Mouse (Mus musculus): ENCODE data around the gene Calm5. TPM values are rescaled to one million over a fixed set of nuclear protein-coding genes. Genes with fewer than 3 reads are reported as not detected.
A peak's percentile ranks its signal among the peaks of the same experiment; 100 is the strongest.

Calm5 gene
- polyA plus RNA-seq, 1 experiment: not detected

DNA sequence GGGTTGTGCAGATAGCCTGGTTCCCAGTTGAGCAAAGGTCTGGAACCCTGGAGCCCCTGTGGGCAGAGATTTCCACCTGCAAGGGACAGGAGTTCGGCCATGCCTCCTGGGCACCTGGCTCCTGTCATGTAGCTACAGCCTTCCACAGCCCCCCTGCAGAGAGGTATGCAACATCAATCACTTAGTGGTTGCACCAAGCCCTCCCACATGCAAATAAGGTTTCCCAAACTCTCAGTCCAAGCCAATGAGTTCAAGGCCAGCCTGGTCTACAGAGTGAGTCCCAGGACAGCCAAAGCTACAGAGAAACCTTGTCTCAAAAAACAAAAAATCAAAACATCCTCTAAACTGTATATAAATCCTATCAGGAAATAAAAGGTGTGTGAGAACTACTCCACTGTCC lies 3.6 kb upstream of the Calm5 start:
- Histone ChIP-seq H3K4me3 (ENCODE audit: insufficient read depth, low read depth, low read length) (no peak overlapping the region), H3K4me1 (ENCODE audit: control insufficient read depth, insufficient read depth, low read length) (no peaks in the 10 kb centered on the region), H3K36me3 (ENCODE audit: control insufficient read depth, insufficient read depth, low read length) (no peaks in the 10 kb centered on the region), H3K27me3 (replicated peaks; ENCODE audit: control insufficient read depth, insufficient read depth, low read length) (no peaks in the 10 kb centered on the region), H3K27ac (ENCODE audit: insufficient read depth, low read depth, low read length) (no peak overlapping the region)
- TF ChIP-seq CTCF (conservative IDR thresholded peaks at IDR 0.05; ENCODE audit: insufficient read depth, insufficient read length, low read depth, low read length) (no peak), POLR2A (IDR thresholded peaks at IDR 0.05; ENCODE audit: low read depth, low read length) (no peak)
- no peak for DNase-seq
- WGBS: 83% methylated on average over 1 of the region's 1 CpGs

DNA sequence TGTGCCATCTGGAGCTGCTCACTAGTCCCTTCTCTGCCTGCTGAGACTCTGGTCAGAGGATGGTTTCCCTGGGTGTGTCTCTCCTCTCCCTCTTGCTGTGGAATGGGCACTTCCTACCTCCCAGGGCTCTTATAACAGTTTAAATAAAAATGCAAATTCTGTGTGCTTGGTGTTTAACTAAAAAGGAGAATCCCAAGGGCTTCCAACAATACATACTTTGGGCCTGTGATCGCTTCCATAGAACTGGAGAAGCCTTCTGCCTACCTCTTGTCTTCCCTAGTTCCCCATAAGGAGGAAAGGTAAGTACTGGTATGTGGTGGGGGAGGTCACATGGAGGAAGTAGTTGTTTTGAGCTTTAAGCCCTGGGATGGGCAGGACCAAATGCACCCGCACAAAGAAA lies 883 bp downstream of the Calm5 start:
- Histone ChIP-seq H3K4me3 (ENCODE audit: insufficient read depth, low read depth, low read length) (no peak overlapping the region), H3K36me3 (ENCODE audit: control insufficient read depth, insufficient read depth, low read length) (no peaks in the 10 kb centered on the region), H3K27me3 (replicated peaks; ENCODE audit: control insufficient read depth, insufficient read depth, low read length) (no peaks in the 10 kb centered on the region), H3K27ac (ENCODE audit: insufficient read depth, low read depth, low read length) (no peak overlapping the region), H3K4me1 (ENCODE audit: control insufficient read depth, insufficient read depth, low read length) (no peaks in the 10 kb centered on the region)
- TF ChIP-seq POLR2A (IDR thresholded peaks at IDR 0.05; ENCODE audit: low read depth, low read length) (no peak), CTCF (conservative IDR thresholded peaks at IDR 0.05; ENCODE audit: insufficient read depth, insufficient read length, low read depth, low read length) (no peak)
- WGBS: 87% methylated on average over 2 of the region's 2 CpGs
- DNase-seq: no peak

DNA sequence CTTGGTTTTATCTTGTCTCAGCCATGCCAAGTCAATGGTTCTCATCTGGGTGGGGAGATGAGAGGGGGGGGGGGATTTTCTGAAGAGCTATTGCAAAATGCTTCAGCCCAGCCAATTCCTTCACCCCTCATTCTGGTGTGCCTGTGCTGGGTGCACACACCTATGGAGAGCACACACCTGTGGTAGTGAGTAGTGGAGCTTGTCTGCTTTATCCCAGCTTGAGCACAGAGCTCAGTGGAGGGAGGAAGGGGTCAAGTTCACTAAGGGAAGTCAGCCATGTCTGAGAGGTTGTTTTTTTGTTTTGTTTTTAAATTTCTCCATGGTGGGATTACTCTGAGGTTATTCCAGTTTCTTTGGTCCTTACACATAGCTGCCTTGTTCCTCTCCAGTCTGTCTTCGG lies 2.3 kb downstream of the Calm5 start:
- DNase-seq: no peak
- TF ChIP-seq POLR2A (IDR thresholded peaks at IDR 0.05; ENCODE audit: low read depth, low read length) (no peak), CTCF (conservative IDR thresholded peaks at IDR 0.05; ENCODE audit: insufficient read depth, insufficient read length, low read depth, low read length) (no peak)
- no peaks in the 10 kb centered on the region for H3K4me1 ChIP-seq (ENCODE audit: control insufficient read depth, insufficient read depth, low read length)
- no peaks in the 10 kb centered on the region for H3K36me3 ChIP-seq (ENCODE audit: control insufficient read depth, insufficient read depth, low read length)
- no peaks in the 10 kb centered on the region for H3K27me3 ChIP-seq (replicated peaks; ENCODE audit: control insufficient read depth, insufficient read depth, low read length)
- WGBS: 55% methylated on average over 1 of the region's 1 CpGs
- no peak overlapping the region for H3K4me3 ChIP-seq (ENCODE audit: insufficient read depth, low read depth, low read length)
- no peak overlapping the region for H3K27ac ChIP-seq (ENCODE audit: insufficient read depth, low read depth, low read length)

DNA sequence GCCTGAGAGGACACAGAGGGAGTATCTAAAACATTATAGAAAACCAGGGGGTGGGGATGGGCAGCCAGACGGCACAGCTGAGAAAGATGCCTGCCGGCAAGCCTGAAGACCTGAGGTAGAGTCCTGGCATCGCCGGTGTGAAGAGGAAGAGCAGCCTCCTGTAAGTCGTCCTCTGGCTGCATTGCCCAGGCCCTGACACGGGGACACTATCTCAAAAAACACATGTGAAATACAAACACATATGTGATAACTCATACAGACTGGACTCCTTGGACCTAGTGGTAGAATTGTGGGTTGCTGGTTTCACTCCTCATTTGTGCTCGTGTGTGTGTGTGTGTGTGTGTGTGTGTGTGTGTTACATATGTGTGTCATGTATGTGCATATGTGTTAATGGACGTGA lies 7.3 kb downstream of the Calm5 start:
- WGBS: 91% methylated on average over 8 of the region's 8 CpGs
- no peak for DNase-seq
- Histone ChIP-seq H3K27ac (ENCODE audit: insufficient read depth, low read depth, low read length) (no peak overlapping the region), H3K36me3 (ENCODE audit: control insufficient read depth, insufficient read depth, low read length) (no peaks in the 10 kb centered on the region), H3K4me3 (ENCODE audit: insufficient read depth, low read depth, low read length) (no peak overlapping the region), H3K27me3 (replicated peaks; ENCODE audit: control insufficient read depth, insufficient read depth, low read length) (no peaks in the 10 kb centered on the region), H3K4me1 (ENCODE audit: control insufficient read depth, insufficient read depth, low read length) (no peaks in the 10 kb centered on the region)
- TF ChIP-seq POLR2A (IDR thresholded peaks at IDR 0.05; ENCODE audit: low read depth, low read length): no peak
- TF ChIP-seq CTCF (conservative IDR thresholded peaks at IDR 0.05; ENCODE audit: insufficient read depth, insufficient read length, low read depth, low read length): no peak

DNA sequence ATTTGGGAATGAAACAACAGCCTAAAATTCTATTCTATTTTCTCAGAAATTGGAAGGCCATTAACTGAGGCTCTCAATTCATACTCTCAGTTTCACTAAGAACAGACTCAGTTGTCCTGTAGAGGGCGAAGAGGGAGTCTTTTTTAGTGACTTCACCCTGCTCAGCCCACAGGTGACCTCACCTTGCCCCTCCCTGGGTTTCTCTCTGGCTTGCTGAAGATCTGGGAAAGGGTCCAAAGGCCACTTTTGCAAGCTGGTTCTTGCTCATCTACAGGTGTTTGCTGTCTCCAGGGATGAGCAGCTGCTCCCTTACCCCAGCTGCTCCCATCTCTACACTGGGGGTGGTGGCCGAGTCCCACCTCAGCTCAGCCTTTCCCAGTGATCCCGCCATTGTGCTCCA lies 8.4 kb downstream of the Calm5 start:
- no peak for TF ChIP-seq POLR2A (IDR thresholded peaks at IDR 0.05; ENCODE audit: low read depth, low read length)
- no peak for TF ChIP-seq CTCF (conservative IDR thresholded peaks at IDR 0.05; ENCODE audit: insufficient read depth, insufficient read length, low read depth, low read length)
- DNase-seq: peak; percentile 26
- Histone ChIP-seq H3K27me3 (replicated peaks; ENCODE audit: control insufficient read depth, insufficient read depth, low read length) (no peaks in the 10 kb centered on the region), H3K4me1 (ENCODE audit: control insufficient read depth, insufficient read depth, low read length) (no peaks in the 10 kb centered on the region), H3K36me3 (ENCODE audit: control insufficient read depth, insufficient read depth, low read length) (no peaks in the 10 kb centered on the region), H3K4me3 (ENCODE audit: insufficient read depth, low read depth, low read length) (no peak overlapping the region), H3K27ac (ENCODE audit: insufficient read depth, low read depth, low read length) (no peak overlapping the region)
- 63% methylated on average over 3 of the region's 3 CpGs for WGBS

DNA sequence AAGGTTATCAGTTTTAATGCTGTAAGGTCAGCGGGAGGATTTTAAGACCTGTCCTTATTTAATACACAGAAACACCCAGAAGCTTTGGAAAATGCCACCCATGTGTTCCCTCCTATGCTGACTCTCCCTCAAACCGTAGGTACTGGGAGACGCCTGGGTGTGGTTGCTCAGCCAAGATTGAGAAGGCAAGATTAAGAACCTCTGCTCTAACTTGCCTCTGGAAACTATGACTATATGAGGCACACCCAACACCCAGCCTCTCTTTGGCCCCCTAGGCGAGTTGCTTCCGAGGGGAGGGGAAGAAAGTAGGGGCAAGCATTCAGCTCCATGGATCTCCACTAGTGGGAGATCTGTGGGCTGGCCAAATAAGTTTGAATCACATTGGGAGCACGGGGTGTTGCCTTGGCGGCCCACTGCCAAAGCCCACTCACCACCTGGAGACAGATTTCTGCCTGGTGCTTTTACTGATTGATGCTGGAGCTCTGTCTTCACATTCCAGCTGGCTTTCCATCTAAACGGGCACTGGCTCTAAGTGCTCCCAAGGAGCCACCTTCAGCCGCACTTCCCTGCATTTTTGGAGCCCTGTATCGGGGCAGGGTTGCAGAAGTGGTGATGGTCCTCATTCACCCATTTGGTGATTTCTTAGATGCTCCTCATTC lies 9.1 kb downstream of the Calm5 start:
- no peaks in the 10 kb centered on the region for H3K27me3 ChIP-seq (replicated peaks; ENCODE audit: control insufficient read depth, insufficient read depth, low read length)
- no peaks in the 10 kb centered on the region for H3K4me1 ChIP-seq (ENCODE audit: control insufficient read depth, insufficient read depth, low read length)
- no peaks in the 10 kb centered on the region for H3K36me3 ChIP-seq (ENCODE audit: control insufficient read depth, insufficient read depth, low read length)
- no peak for DNase-seq
- 90% methylated on average over 10 of the region's 10 CpGs for WGBS
- no peak overlapping the region for H3K27ac ChIP-seq (ENCODE audit: insufficient read depth, low read depth, low read length)
- H3K4me3 ChIP-seq (ENCODE audit: insufficient read depth, low read depth, low read length): no peak overlapping the region
- TF ChIP-seq CTCF (conservative IDR thresholded peaks at IDR 0.05; ENCODE audit: insufficient read depth, insufficient read length, low read depth, low read length) (no peak), POLR2A (IDR thresholded peaks at IDR 0.05; ENCODE audit: low read depth, low read length) (no peak)

DNA sequence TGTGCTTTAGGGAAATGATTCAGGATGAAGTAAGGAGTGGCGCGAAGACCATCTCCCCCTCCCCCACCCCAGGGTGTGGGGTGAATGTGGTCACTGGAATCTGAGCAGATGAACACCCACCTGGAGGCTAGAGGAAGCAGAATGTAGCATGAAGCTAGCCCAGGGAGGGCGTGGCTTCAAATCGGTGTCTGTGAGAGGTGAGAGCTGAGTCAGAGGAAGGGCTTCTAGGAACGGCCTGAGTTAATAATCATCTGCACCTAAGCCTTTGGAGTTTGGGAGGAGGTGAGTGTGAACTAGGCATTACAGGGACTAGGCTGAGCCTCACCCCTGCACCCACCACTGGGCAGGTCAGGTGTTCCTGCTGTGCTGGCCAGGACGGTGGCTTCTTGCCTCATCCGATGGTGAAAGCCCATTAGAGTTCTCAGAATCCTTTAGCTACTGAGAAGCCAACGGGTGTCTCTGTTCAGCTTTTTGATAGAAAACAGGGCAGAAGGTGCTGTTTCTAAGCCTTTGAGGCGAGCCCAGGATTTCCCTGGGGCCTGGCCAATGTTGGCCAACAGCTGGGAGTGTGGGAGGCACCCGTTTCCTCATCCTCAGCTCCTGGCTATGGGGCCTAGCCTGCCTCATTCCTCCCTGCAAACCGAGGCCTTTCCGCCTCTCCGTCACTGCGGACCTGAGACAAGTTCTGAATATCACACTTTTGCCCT lies 11.8 kb downstream of the Calm5 start:
- 66% methylated on average over 14 of the region's 14 CpGs for WGBS
- DNase-seq: peak; percentile 76
- no peaks in the 10 kb centered on the region for H3K4me1 ChIP-seq (ENCODE audit: control insufficient read depth, insufficient read depth, low read length)

More for the DNA sequence above, 11.8 kb downstream of the Calm5 start:
- H3K4me3 ChIP-seq (ENCODE audit: insufficient read depth, low read depth, low read length): no peak overlapping the region
- H3K36me3 ChIP-seq (ENCODE audit: control insufficient read depth, insufficient read depth, low read length): no peaks in the 10 kb centered on the region
- TF ChIP-seq POLR2A (IDR thresholded peaks at IDR 0.05; ENCODE audit: low read depth, low read length) (no peak), CTCF (conservative IDR thresholded peaks at IDR 0.05; ENCODE audit: insufficient read depth, insufficient read length, low read depth, low read length) (no peak)
- H3K27me3 ChIP-seq (replicated peaks; ENCODE audit: control insufficient read depth, insufficient read depth, low read length): no peaks in the 10 kb centered on the region
- no peak overlapping the region for H3K27ac ChIP-seq (ENCODE audit: insufficient read depth, low read depth, low read length)

Data from kidney, adult 2 months (tissue).